Mouse (Mus musculus): ENCODE data around the gene Vps18. TPM values are rescaled to one million over a fixed set of nuclear protein-coding genes. Genes with fewer than 3 reads are reported as not detected.

Gene Vps18
- polyA plus RNA-seq, 1 experiment from 2014 or later = 7.7 TPM

DNA sequence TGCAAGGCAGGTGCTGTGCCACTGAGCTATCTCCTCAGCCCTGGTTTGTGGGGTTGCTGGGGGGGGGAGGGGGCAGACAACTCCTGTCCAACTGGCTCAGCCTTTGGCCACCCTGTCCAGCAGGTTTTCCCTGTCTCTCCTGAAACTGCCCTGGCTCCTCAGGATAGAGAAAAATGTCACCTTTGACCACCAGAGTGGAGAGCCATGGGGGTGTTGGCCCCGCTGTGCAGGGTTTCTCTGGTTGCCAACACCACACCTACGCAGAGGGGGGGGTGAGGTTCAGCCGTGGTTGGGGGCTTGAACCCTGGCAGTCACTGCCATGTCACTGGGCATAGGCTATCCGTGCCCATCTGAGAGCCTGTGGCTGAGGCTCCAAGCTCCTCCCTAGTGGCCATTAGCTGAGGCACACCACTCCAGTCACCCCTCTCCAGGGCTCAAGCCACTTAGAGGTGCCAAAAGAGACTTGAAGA lies 38.9 kb upstream of the Vps18 start:
- Histone ChIP-seq H3K27ac (replicated peaks) (peak overlapping the region; percentile 56), H3K9me3 (ENCODE audit: control insufficient read depth, low read length) (no peaks in the 10 kb centered on the region), H3K4me1 (replicated peaks; ENCODE audit: control insufficient read depth, insufficient read depth) (no peaks in the 10 kb centered on the region), H3K27me3 (ENCODE audit: control insufficient read depth, insufficient read depth, low read length) (no peaks in the 10 kb centered on the region), H3K4me2 (replicated peaks; ENCODE audit: low read depth) (no peak overlapping the region), H3K9ac (ENCODE audit: low read length) (no peak overlapping the region), H3K4me3 (ENCODE audit: low read depth, low read length) (no peak overlapping the region), H3K36me3 (ENCODE audit: control insufficient read depth, insufficient read depth, low read length) (no peaks in the 10 kb centered on the region)
- WGBS = 57% methylated on average over 4 of the region's 4 CpGs
- TF ChIP-seq CTCF (IDR thresholded peaks at IDR 0.05; ENCODE audit: low read depth) (0 out of 2 replicates have a peak, but pooled peaks have one; percentile 5), EP300 (optimal IDR thresholded peaks at IDR 0.05) (no peak)
- ATAC-seq (ENCODE audit: low FRiP score, low TSS enrichment) (peak; percentile 32), DNase-seq (ENCODE audit: low spot score) (peak; percentile 45)

- Histone ChIP-seq H3K4me3 (ENCODE audit: low read depth, low read length) (no peak overlapping the region), H3K9ac (ENCODE audit: low read length) (no peak overlapping the region), H3K36me3 (ENCODE audit: control insufficient read depth, insufficient read depth, low read length) (no peaks in the 10 kb centered on the region), H3K27me3 (ENCODE audit: control insufficient read depth, insufficient read depth, low read length) (no peaks in the 10 kb centered on the region), H3K9me3 (ENCODE audit: control insufficient read depth, low read length) (no peaks in the 10 kb centered on the region), H3K4me1 (replicated peaks; ENCODE audit: control insufficient read depth, insufficient read depth) (no peaks in the 10 kb centered on the region), H3K27ac (replicated peaks) (peak overlapping the region; percentile 56), H3K4me2 (replicated peaks; ENCODE audit: low read depth) (no peak overlapping the region; the same call in 1 of the 2 replicates)
- DNase-seq (ENCODE audit: low spot score) (no peak), ATAC-seq (ENCODE audit: low FRiP score, low TSS enrichment) (peak; percentile 54)
- TF ChIP-seq EP300 (optimal IDR thresholded peaks at IDR 0.05) = no peak
- no peak for TF ChIP-seq CTCF (IDR thresholded peaks at IDR 0.05; ENCODE audit: low read depth)
- 46% methylated on average over 5 of the region's 5 CpGs for WGBS
Measured at GRCm38 (mm10) chr2:119250377-119250776, 38.2 kb upstream of the Vps18 start.

- peak; percentile 93 for DNase-seq (ENCODE audit: low spot score)
- no peak overlapping the region for H3K9ac ChIP-seq (ENCODE audit: low read length)
- peak overlapping the region; percentile 31 for H3K4me2 ChIP-seq (replicated peaks; ENCODE audit: low read depth)
- H3K36me3 ChIP-seq (ENCODE audit: control insufficient read depth, insufficient read depth, low read length) = no peaks in the 10 kb centered on the region
- no peak overlapping the region for H3K4me3 ChIP-seq (ENCODE audit: low read depth, low read length)
- peak; percentile 76 for ATAC-seq (ENCODE audit: low FRiP score, low TSS enrichment)
- peak overlapping the region; percentile 69 for H3K27ac ChIP-seq (replicated peaks)
- no peak for TF ChIP-seq EP300 (optimal IDR thresholded peaks at IDR 0.05)
- peak; percentile 96 for TF ChIP-seq CTCF (IDR thresholded peaks at IDR 0.05; ENCODE audit: low read depth)
- H3K4me1 ChIP-seq (replicated peaks; ENCODE audit: control insufficient read depth, insufficient read depth) = no peaks in the 10 kb centered on the region
- H3K9me3 ChIP-seq (ENCODE audit: control insufficient read depth, low read length) = no peaks in the 10 kb centered on the region
- H3K27me3 ChIP-seq (ENCODE audit: control insufficient read depth, insufficient read depth, low read length) = no peaks in the 10 kb centered on the region
- WGBS = 8% methylated on average over 11 of the region's 11 CpGs
Measured at GRCm38 (mm10) chr2:119250826-119251478, 37.6 kb upstream of the Vps18 start.

GRCm38 (mm10) chr2:119254976-119255375 lies 33.6 kb upstream of the Vps18 start:
- H3K9ac ChIP-seq (ENCODE audit: low read length) = no peak overlapping the region
- no peak for ATAC-seq (ENCODE audit: low FRiP score, low TSS enrichment)
- H3K27ac ChIP-seq (replicated peaks) = no peak overlapping the region
- TF ChIP-seq CTCF (IDR thresholded peaks at IDR 0.05; ENCODE audit: low read depth) (no peak), EP300 (optimal IDR thresholded peaks at IDR 0.05) (no peak)
- no peaks in the 10 kb centered on the region for H3K36me3 ChIP-seq (ENCODE audit: control insufficient read depth, insufficient read depth, low read length)
- 25% methylated on average over 7 of the region's 7 CpGs for WGBS
- no peak overlapping the region for H3K4me2 ChIP-seq (replicated peaks; ENCODE audit: low read depth)
- H3K4me3 ChIP-seq (ENCODE audit: low read depth, low read length) = no peak overlapping the region
- no peaks in the 10 kb centered on the region for H3K27me3 ChIP-seq (ENCODE audit: control insufficient read depth, insufficient read depth, low read length)
- H3K9me3 ChIP-seq (ENCODE audit: control insufficient read depth, low read length) = no peaks in the 10 kb centered on the region
- H3K4me1 ChIP-seq (replicated peaks; ENCODE audit: control insufficient read depth, insufficient read depth) = no peaks in the 10 kb centered on the region
- DNase-seq (ENCODE audit: low spot score) = no peak

- 67% methylated on average over 1 of the region's 1 CpGs for WGBS
- H3K4me1 ChIP-seq (replicated peaks; ENCODE audit: control insufficient read depth, insufficient read depth) = no peaks in the 10 kb centered on the region
- TF ChIP-seq CTCF (IDR thresholded peaks at IDR 0.05; ENCODE audit: low read depth) (no peak), EP300 (optimal IDR thresholded peaks at IDR 0.05) (no peak)
- no peak overlapping the region for H3K4me2 ChIP-seq (replicated peaks; ENCODE audit: low read depth)
- no peak overlapping the region for H3K9ac ChIP-seq (ENCODE audit: low read length)
- DNase-seq (ENCODE audit: low spot score) (no peak), ATAC-seq (ENCODE audit: low FRiP score, low TSS enrichment) (no peak)
- no peaks in the 10 kb centered on the region for H3K36me3 ChIP-seq (ENCODE audit: control insufficient read depth, insufficient read depth, low read length)
- no peak overlapping the region for H3K4me3 ChIP-seq (ENCODE audit: low read depth, low read length)
- H3K9me3 ChIP-seq (ENCODE audit: control insufficient read depth, low read length) = no peaks in the 10 kb centered on the region
- no peaks in the 10 kb centered on the region for H3K27me3 ChIP-seq (ENCODE audit: control insufficient read depth, insufficient read depth, low read length)
- H3K27ac ChIP-seq (replicated peaks) = no peak overlapping the region
Measured at GRCm38 (mm10) chr2:119260518-119260917, 28.0 kb upstream of the Vps18 start.

DNA sequence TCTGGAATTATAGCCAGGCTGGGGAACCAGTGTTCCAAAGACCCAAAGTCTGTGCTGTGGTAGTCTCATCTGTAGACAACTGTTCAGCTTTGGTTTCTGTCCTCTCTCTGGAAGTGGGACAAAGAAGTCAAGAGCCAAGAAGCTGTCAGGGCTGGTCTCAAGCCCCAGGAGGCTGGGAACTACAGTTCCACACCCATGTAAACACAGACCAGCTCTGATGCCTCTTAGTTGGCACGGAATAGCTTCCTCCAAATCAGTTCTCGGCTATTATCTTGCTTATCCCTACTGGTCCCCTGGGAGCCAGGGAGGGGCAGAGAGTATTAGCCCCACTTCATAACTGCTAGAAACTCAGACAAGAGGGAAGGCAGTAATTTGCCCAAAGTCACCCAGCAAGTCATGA lies 27.2 kb upstream of the Vps18 start:
- H3K27ac ChIP-seq (replicated peaks) = no peak overlapping the region
- H3K4me2 ChIP-seq (replicated peaks; ENCODE audit: low read depth) = no peak overlapping the region
- DNase-seq (ENCODE audit: low spot score) = no peak
- ATAC-seq (ENCODE audit: low FRiP score, low TSS enrichment) = no peak
- H3K9ac ChIP-seq (ENCODE audit: low read length) = no peak overlapping the region
- no peak overlapping the region for H3K4me3 ChIP-seq (ENCODE audit: low read depth, low read length)
- no peaks in the 10 kb centered on the region for H3K36me3 ChIP-seq (ENCODE audit: control insufficient read depth, insufficient read depth, low read length)
- 4% methylated on average over 2 of the region's 2 CpGs for WGBS
- no peak for TF ChIP-seq EP300 (optimal IDR thresholded peaks at IDR 0.05)
- no peak for TF ChIP-seq CTCF (IDR thresholded peaks at IDR 0.05; ENCODE audit: low read depth)
- H3K9me3 ChIP-seq (ENCODE audit: control insufficient read depth, low read length) = no peaks in the 10 kb centered on the region
- H3K27me3 ChIP-seq (ENCODE audit: control insufficient read depth, insufficient read depth, low read length) = no peaks in the 10 kb centered on the region
- H3K4me1 ChIP-seq (replicated peaks; ENCODE audit: control insufficient read depth, insufficient read depth) = no peaks in the 10 kb centered on the region

All from stomach, postnatal 0 days (tissue).